ENCODE assay signal across 20 mouse cellular contexts in the genomic region with DNA sequence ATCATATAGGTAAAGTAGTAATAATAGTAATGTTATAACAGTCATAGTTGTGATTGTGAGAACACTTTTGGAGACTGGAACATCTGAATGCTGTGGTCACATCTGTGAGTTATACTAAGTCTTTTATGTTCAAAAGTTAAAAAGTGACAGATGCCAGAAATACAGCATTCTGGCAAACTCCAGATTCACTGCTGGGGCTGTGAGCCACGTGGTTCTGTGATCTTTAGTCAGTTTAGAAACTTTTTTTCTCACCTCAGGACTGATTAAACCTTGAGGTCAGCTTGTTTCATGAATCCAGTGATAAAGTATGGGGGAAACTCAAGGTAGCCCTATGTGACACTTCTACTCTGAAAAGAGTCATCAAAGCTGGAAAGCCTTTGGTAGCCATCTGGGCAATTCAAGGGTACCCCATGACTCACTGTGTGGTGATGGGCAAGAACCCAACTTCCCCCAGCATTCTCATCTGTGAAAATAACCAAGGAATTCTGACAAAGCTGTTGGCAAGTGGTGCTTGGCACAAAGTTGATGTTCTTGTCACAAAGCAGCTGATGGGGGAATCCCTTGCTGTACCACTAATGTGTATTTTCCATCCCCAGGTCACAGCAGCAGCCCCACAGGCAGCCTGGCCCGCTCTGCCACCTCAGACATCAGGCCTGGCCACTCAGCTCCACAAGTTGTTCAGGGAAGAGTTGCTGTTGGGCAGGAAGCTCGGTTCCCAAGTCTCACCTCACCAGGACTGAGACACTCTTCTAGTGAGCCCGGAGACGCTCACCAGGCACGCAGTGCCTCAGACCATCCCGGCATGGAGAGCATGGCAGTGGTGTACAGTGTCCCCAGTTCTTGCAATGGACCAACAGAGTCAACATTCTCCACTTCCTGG. TPM values are rescaled to one million over a fixed set of nuclear protein-coding genes. Genes with fewer than 3 reads are reported as not detected.
A peak's percentile ranks its signal among the peaks of the same experiment; 100 is the strongest.
DNase-seq lines count a peak whose midpoint lies in the region; ATAC-seq and TF ChIP-seq lines count a peak whose summit lies in the region.
"Had no signal": no experiment of that assay in that cellular context is flagged by ENCODE, and none has a peak within 500 bp of the region (broad histone marks: within the 10 kb centered on the region; RNA-seq: fewer than 3 reads in every experiment).

No protein-coding gene starts in this region.

- dilution Hi-C loops in CH12.LX (cut with MboI; ENCODE audit: extremely low pct_ligation_motif_present, extremely low pct_unique_long_range_greater_than_20kb, low sequenced_read_pairs), result no loop called here

- no peak for ATAC-seq in forebrain, embryonic 12.5 days (ENCODE audit: low FRiP score)
- ATAC-seq in Patski, result peak; percentile 31
- no peak for ATAC-seq in hindbrain, embryonic 13.5 days (ENCODE audit: low FRiP score)
- ATAC-seq: hindbrain, embryonic 16.5 days; intestine, embryonic 16.5 days; lung, postnatal 0 days; midbrain, embryonic 13.5 days had no signal

- H3K9ac ChIP-seq in forebrain, embryonic 12.5 days, result no peak overlapping the region
- H3K9ac ChIP-seq in CH12.LX (ENCODE audit: insufficient read depth, low read depth), result no peak overlapping the region
- H3K9ac ChIP-seq in hindbrain, embryonic 13.5 days, result no peak overlapping the region
- H3K9ac ChIP-seq: heart, embryonic 13.5 days; limb, embryonic 15.5 days; liver, embryonic 15.5 days; midbrain, embryonic 13.5 days; neural tube, embryonic 13.5 days had no signal

- H3K36me3 ChIP-seq in forebrain, embryonic 10.5 days (replicated peaks), result peaks cover 20% of the 10 kb centered on the region
- H3K36me3 ChIP-seq in forebrain, embryonic 12.5 days (replicated peaks), result no peaks in the 10 kb centered on the region
- no peaks in the 10 kb centered on the region for H3K36me3 ChIP-seq in CH12.LX (replicated peaks in 1 of 2; ENCODE audit: control insufficient read depth in 1 of 2, insufficient read depth in 1 of 2, low read length in 1 of 2)
- H3K36me3 ChIP-seq in hindbrain, embryonic 13.5 days, result no peaks in the 10 kb centered on the region
- H3K36me3 ChIP-seq: liver, embryonic 15.5 days; midbrain, embryonic 13.5 days; neural tube, embryonic 13.5 days had no signal

- TF ChIP-seq EP300 in CH12.LX (IDR thresholded peaks at IDR 0.05; ENCODE audit: low read length), result no peak

- TF ChIP-seq CTCF in CH12.LX (conservative IDR thresholded peaks at IDR 0.05 in 1 of 2, IDR thresholded peaks at IDR 0.05 in 1 of 2; ENCODE audit: low read depth in 2 of 2, low read length in 2 of 2) (no peak), Patski (IDR thresholded peaks at IDR 0.05) (no peak)

- CTCF ChIA-PET in Patski (lab: Charles Lee), result interaction anchor here (1.0 kb wide), 1 partner anchor 10 kb away, joined by 4 read pairs; no protein-coding TSS in a partner anchor

- TF ChIP-seq RAD21 in CH12.LX (IDR thresholded peaks at IDR 0.05; ENCODE audit: low read depth, low read length), result no peak

- DNase-seq in forebrain, embryonic 10.5 days (ENCODE audit: extremely low spot score, low spot score), result no peak
- peak; percentile 27 to 53 for DNase-seq in layer of hippocampus, adult 18-20 months (ENCODE audit: low spot score in 2 of 2)
- no peak for DNase-seq in layer of hippocampus, postnatal 14 days (ENCODE audit: low spot score in 2 of 2)
- DNase-seq in CH12.LX (ENCODE audit: extremely low read depth) (no peak), Patski (ENCODE audit: low read depth, low spot score) (peak; percentile 43)
- DNase-seq: cerebellum, adult 8-10 months; embryo, embryonic 11 days; heart, postnatal 36 days; thymus, postnatal 4 days had no signal

- peaks cover 92% of the 10 kb centered on the region for H3K27me3 ChIP-seq in forebrain, embryonic 10.5 days (ENCODE audit: poor library complexity, severe bottlenecking)
- H3K27me3 ChIP-seq in forebrain, embryonic 12.5 days, result peaks cover 23% of the 10 kb centered on the region; the same call in 1 of the 2 replicates
- H3K27me3 ChIP-seq in CH12.LX (replicated peaks) (no peaks in the 10 kb centered on the region), Patski (peaks cover 18% of the 10 kb centered on the region)
- peaks cover 20% of the 10 kb centered on the region; the same call in 1 of the 2 replicates for H3K27me3 ChIP-seq in hindbrain, embryonic 13.5 days
- H3K27me3 ChIP-seq: neural tube, embryonic 13.5 days had no signal

- peaks cover 28% of the 10 kb centered on the region for H3K4me1 ChIP-seq in forebrain, embryonic 10.5 days
- peaks cover 17% of the 10 kb centered on the region for H3K4me1 ChIP-seq in forebrain, embryonic 12.5 days
- H3K4me1 ChIP-seq in CH12.LX (ENCODE audit: control insufficient read depth in 1 of 2, insufficient read depth in 2 of 2), result peaks cover 21 to 63% of the 10 kb centered on the region in 2 experiments
- H3K4me1 ChIP-seq in hindbrain, embryonic 13.5 days (replicated peaks), result peaks cover 17% of the 10 kb centered on the region
- H3K4me1 ChIP-seq: heart, embryonic 13.5 days; limb, embryonic 15.5 days; liver, embryonic 15.5 days had no signal

- POLR2A ChIA-PET in Patski (lab: Charles Lee), result no interaction called here

- in situ Hi-C loops in CH12.LX (cut with MboI; ENCODE audit: low pct_ligation_motif_present, low pct_unique_long_range_greater_than_20kb, low sequenced_read_pairs), result no loop called here
- in situ Hi-C loops in Patski (cut with MboI; ENCODE audit: low pct_unique_long_range_greater_than_20kb), result loop anchor here (5.0 kb wide), 1 partner anchor 40 kb away; the partner anchor contains the start of gene Pin4

- TF ChIP-seq POLR2A in CH12.LX (IDR thresholded peaks at IDR 0.05; ENCODE audit: low read depth, low read length), result no peak

- no peak overlapping the region for H3K4me3 ChIP-seq in forebrain, embryonic 10.5 days
- no peak overlapping the region for H3K4me3 ChIP-seq in forebrain, embryonic 12.5 days (replicated peaks)
- H3K4me3 ChIP-seq in CH12.LX (replicated peaks in 1 of 3; ENCODE audit: low read depth in 2 of 3, low read length in 2 of 3, poor library complexity in 1 of 3), result no peak overlapping the region
- H3K4me3 ChIP-seq in hindbrain, embryonic 13.5 days, result no peak overlapping the region
- H3K4me3 ChIP-seq: heart, embryonic 13.5 days; limb, embryonic 15.5 days; liver, embryonic 15.5 days; midbrain, embryonic 13.5 days; neural tube, embryonic 13.5 days had no signal

- H3K4me2 ChIP-seq in forebrain, embryonic 12.5 days, result no peak overlapping the region
- H3K4me2 ChIP-seq in CH12.LX (ENCODE audit: insufficient read depth, low read depth, poor library complexity, severe bottlenecking), result no peak overlapping the region
- no peak overlapping the region for H3K4me2 ChIP-seq in hindbrain, embryonic 13.5 days
- H3K4me2 ChIP-seq: heart, embryonic 13.5 days; limb, embryonic 15.5 days; liver, embryonic 15.5 days; midbrain, embryonic 13.5 days; neural tube, embryonic 13.5 days had no signal

- H3K9me3 ChIP-seq in forebrain, embryonic 10.5 days, result no peaks in the 10 kb centered on the region
- no peaks in the 10 kb centered on the region for H3K9me3 ChIP-seq in forebrain, embryonic 12.5 days
- H3K9me3 ChIP-seq in CH12.LX (replicated peaks; ENCODE audit: low read length), result no peaks in the 10 kb centered on the region
- no peaks in the 10 kb centered on the region for H3K9me3 ChIP-seq in hindbrain, embryonic 13.5 days
- H3K9me3 ChIP-seq: heart, embryonic 13.5 days; limb, embryonic 15.5 days; liver, embryonic 15.5 days; midbrain, embryonic 13.5 days; neural tube, embryonic 13.5 days had no signal

- 86% methylated on average over 7 of the region's 7 CpGs for WGBS in forebrain, embryonic 10.5 days
- 89% methylated on average over 7 of the region's 7 CpGs for WGBS in forebrain, embryonic 12.5 days
- WGBS in hindbrain, embryonic 13.5 days, result 87% methylated on average over 7 of the region's 7 CpGs

- no peaks in the 10 kb centered on the region for H3K79me2 ChIP-seq in CH12.LX (replicated peaks; ENCODE audit: control insufficient read depth, extremely low read depth, insufficient read depth, poor library complexity, severe bottlenecking)

- H3K27ac ChIP-seq in forebrain, embryonic 10.5 days, result 0 out of 2 replicates have a peak overlapping the region, but pooled peaks have one; percentile 15
- no peak overlapping the region for H3K27ac ChIP-seq in forebrain, embryonic 12.5 days
- H3K27ac ChIP-seq in CH12.LX (ENCODE audit: insufficient read depth, low read depth), result no peak overlapping the region
- no peak overlapping the region for H3K27ac ChIP-seq in hindbrain, embryonic 13.5 days
- H3K27ac ChIP-seq: heart, embryonic 13.5 days; kidney, postnatal 0 days; limb, embryonic 15.5 days; liver, embryonic 15.5 days; midbrain, embryonic 13.5 days; neural tube, embryonic 13.5 days had no signal

TF ChIP-seq in CH12.LX, 34 proteins besides CTCF, POLR2A, EP300 and RAD21:
- TF ChIP-seq JUN (IDR thresholded peaks at IDR 0.05; ENCODE audit: insufficient read depth, low read depth, low read length) (no peak), ETS1 (conservative IDR thresholded peaks at IDR 0.05; ENCODE audit: low read depth, low read length) (0 out of 2 replicates have a peak, but pooled peaks have one; percentile 11)

RNA-seq across cellular contexts. Expression of gene Rtl5, which starts 6.0 kb away (rescaled TPM):
- 3.5 and 4.4 TPM in 2 replicates for polyA plus RNA-seq in forebrain, embryonic 10.5 days (2016; fragmentation: Nextera tagmentation; extraction: Ambion mirVana)
- polyA plus RNA-seq in forebrain, embryonic 12.5 days (2016; fragmentation: Nextera tagmentation; extraction: Ambion mirVana), result 9.3 and 10.2 TPM in 2 replicates
- 10 to 100 TPM in 1 of 2 experiments, 1 to 10 TPM in 1; 7.5 to 10.8 TPM for total RNA-seq in layer of hippocampus, adult 18-20 months (2021)
- total RNA-seq in layer of hippocampus, postnatal 14 days (2021), result 10 to 100 TPM in 1 of 2 experiments, 1 to 10 TPM in 1; 8.9 to 10.1 TPM
- total RNA-seq in CH12.LX (2012; rRNA removed) (0.13 and 0.51 TPM in 2 replicates), CH12.LX (2014; rRNA removed) (0.42 and 0.55 TPM in 2 replicates)
- polyA plus RNA-seq in CH12.LX (2012; ENCODE audit: insufficient read length, low read depth) (0.79 and 1.0 TPM in 2 replicates), Patski (2021) (8.5 TPM)
- 4.7 and 7.1 TPM in 2 replicates for polyA plus RNA-seq in hindbrain, embryonic 13.5 days (2015; fragmentation: Nextera tagmentation; extraction: Ambion mirVana)

RNA-seq across cellular contexts. Expression of gene Pin4, which starts 42.1 kb away (rescaled TPM):
- polyA plus RNA-seq in forebrain, embryonic 10.5 days (2016; fragmentation: Nextera tagmentation; extraction: Ambion mirVana), result 78.2 and 79.9 TPM in 2 replicates
- 82.2 and 84.4 TPM in 2 replicates for polyA plus RNA-seq in forebrain, embryonic 12.5 days (2016; fragmentation: Nextera tagmentation; extraction: Ambion mirVana)
- 10 to 100 TPM; 27.1 to 28.3 TPM for total RNA-seq in layer of hippocampus, adult 18-20 months (2021)
- total RNA-seq in layer of hippocampus, postnatal 14 days (2021), result 10 to 100 TPM; 34.4 to 39.2 TPM
- 62.0 and 75.7 TPM in 2 replicates for total RNA-seq in CH12.LX (2012; rRNA removed)
- 53.4 and 60.9 TPM in 2 replicates for total RNA-seq in CH12.LX (2014; rRNA removed)
- polyA plus RNA-seq in CH12.LX (2012; ENCODE audit: insufficient read length, low read depth), result 66.2 and 95.3 TPM in 2 replicates
- polyA plus RNA-seq in Patski (2021), result 76.5 TPM
- 82.0 and 83.3 TPM in 2 replicates for polyA plus RNA-seq in hindbrain, embryonic 13.5 days (2015; fragmentation: Nextera tagmentation; extraction: Ambion mirVana)

Comparison
In these comparisons a context has a peak if more than half of its experiments do, and no peak if none do; other contexts are left out.
1. DNase-seq: peak in layer of hippocampus, adult 18-20 months (2 of 2) and Patski (single experiment); none in forebrain, embryonic 10.5 days (single experiment), layer of hippocampus, postnatal 14 days (0 of 2) and CH12.LX (single experiment).